Mouse (Mus musculus) forebrain, embryonic 16.5 days (tissue): ENCODE results near the gene Phactr1. TPM values are rescaled to one million over a fixed set of nuclear protein-coding genes. Genes with fewer than 3 reads are reported as not detected.
A peak's percentile ranks its signal among the peaks of the same experiment; 100 is the strongest.

Experiments used
- ATAC-seq: fragments of 200-750 bp; cut with Nextera tagmentation; 2 replicates; pipeline ENCODE4 v1.8.0; 2017; ENCODE audit warnings: mild to moderate bottlenecking, moderate library complexity
- H3K27ac ChIP-seq: fragments of 300-500 bp; sonication (generic); 2 replicates; pipeline ENCODE4 v1.5.1; 2014; ENCODE audit warnings: low read length, control low read depth
- H3K27me3 ChIP-seq: fragments of 300-500 bp; sonication (generic); replicated peaks from 2 replicates; pipeline ENCODE4 v1.6.1; 2014; ENCODE audit warnings: low read length; ENCODE audit not compliant: control insufficient read depth, insufficient read depth
- H3K36me3 ChIP-seq: fragments of 300-500 bp; sonication (generic); 2 replicates; pipeline ENCODE4 v1.6.1; 2014; ENCODE audit not compliant: control insufficient read depth, insufficient read depth
- H3K4me1 ChIP-seq: fragments of 300-500 bp; sonication (generic); replicated peaks from 2 replicates; pipeline ENCODE4 v1.6.1; 2014; ENCODE audit warnings: low read length; ENCODE audit not compliant: control insufficient read depth, insufficient read depth
- H3K4me2 ChIP-seq: fragments of 300-500 bp; sonication (generic); 2 replicates; pipeline ENCODE4 v1.6.1; 2014; ENCODE audit warnings: mild to moderate bottlenecking, low read length, control low read depth
- H3K4me3 ChIP-seq: fragments of 300-500 bp; sonication (generic); replicated peaks from 2 replicates; pipeline ENCODE4 v1.5.1; 2014; ENCODE audit warnings: mild to moderate bottlenecking, low read length, control low read depth
- H3K9ac ChIP-seq: fragments of 300-500 bp; sonication (generic); replicated peaks from 2 replicates; pipeline ENCODE4 v1.6.1; 2014; ENCODE audit warnings: low read depth, low read length, control low read depth
- H3K9me3 ChIP-seq: fragments of 300-500 bp; sonication (generic); 2 replicates; pipeline ENCODE4 v1.6.1; 2016; ENCODE audit warnings: low read length; ENCODE audit not compliant: control insufficient read depth
- WGBS: fragments of 180-500 bp; shearing (Covaris S2); extraction: QIAGEN DNeasy Blood & Tissue Kit; methylation state at CpG from one replicate; pipeline ENCODE4 v1.1.7; 2014; 5-methylcytosine and 5-hydroxymethylcytosine counted together
- polyA plus RNA-seq: library from polyadenylated mRNA; unstranded; fragments of >200 nt; fragmentation: Nextera tagmentation; extraction: Ambion mirVana; gene quantifications from 2 replicates; pipeline ENCODE4 v1.2.1, GENCODE M21; 2015

The Phactr1 gene
- polyA plus RNA-seq, 1 experiment from 2014 or later, result 82.7 TPM

DNA sequence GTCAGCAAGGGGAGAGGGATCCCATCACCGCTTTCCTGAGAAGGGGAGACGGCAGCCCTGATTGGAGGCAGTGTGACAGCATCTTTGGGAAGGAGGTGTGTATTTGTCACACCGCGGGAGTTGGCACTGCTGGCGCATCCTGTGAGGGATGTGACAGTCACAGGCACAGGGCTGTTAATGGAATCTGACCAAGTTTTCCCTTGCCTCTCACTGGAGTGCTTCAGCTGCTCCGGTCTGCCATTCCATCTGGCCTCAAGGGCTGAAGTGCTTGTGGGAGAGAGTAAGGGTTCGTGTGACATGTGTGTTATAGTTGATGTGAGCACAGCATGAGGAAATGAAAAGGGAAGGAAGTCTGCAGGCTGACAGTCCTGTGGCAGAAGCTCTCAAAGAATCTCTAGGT lies 431.9 kb downstream of the Phactr1 start:
- Histone ChIP-seq H3K27me3 (no peaks in the 10 kb centered on the region), H3K36me3 (no peaks in the 10 kb centered on the region), H3K4me2 (no peak overlapping the region), H3K9ac (no peak overlapping the region), H3K9me3 (no peaks in the 10 kb centered on the region), H3K4me1 (peaks cover 8% of the 10 kb centered on the region), H3K27ac (peak overlapping the region; percentile 1; the same call in 1 of the 2 replicates), H3K4me3 (no peak overlapping the region)
- 48% methylated on average over 7 of the region's 7 CpGs for WGBS
- ATAC-seq, result peak; percentile 89

DNA sequence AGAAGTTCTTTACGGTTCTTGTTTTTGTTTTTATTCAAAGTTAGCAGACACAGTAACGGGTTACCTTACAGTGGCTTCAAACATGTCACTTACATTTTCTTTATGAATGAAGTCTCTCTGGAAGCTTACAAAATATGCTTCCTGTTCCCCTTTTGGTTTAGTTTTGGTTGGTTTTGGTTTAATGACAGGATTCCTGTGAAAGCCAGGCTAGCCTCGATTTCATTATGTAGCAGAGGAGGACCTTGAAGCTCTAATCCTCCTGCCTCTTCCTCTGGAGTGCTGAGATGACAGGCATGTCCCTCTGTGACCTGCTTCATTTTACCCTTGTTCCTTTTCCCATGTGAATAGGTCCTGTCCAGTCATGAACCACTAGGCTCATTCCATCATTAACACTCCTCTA lies 432.3 kb downstream of the Phactr1 start:
- no peak overlapping the region; the same call in 1 of the 2 replicates for H3K27ac ChIP-seq
- 58% methylated on average over 3 of the region's 3 CpGs for WGBS

DNA sequence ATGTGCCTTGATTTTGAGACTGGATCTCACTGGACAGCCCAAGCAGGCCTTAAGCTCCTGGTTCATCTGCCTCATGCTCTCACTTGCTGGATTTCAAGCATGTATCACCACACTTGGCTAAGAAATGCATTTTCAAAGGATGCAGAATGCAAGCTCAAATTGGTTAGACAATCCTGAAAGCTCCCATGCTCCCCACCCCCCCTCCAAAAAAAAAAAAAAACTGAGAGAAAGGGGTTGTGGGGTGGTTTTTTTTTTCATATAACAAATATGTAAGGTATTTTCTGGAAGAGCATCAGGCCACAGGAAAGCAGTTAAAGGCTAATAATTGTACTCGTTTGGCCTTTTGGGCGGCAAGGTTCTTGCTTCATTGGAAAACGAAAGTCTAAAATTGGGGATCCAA lies 432.7 kb downstream of the Phactr1 start:
- Histone ChIP-seq H3K4me2 (no peak overlapping the region), H3K9ac (no peak overlapping the region), H3K27ac (no peak overlapping the region), H3K4me1 (peaks cover 8% of the 10 kb centered on the region), H3K36me3 (no peaks in the 10 kb centered on the region), H3K9me3 (no peaks in the 10 kb centered on the region), H3K4me3 (no peak overlapping the region), H3K27me3 (no peaks in the 10 kb centered on the region)
- ATAC-seq, result no peak
- WGBS, result 93% methylated on average over 3 of the region's 3 CpGs

More for the DNA sequence above, 432.3 kb downstream of the Phactr1 start:
- Histone ChIP-seq H3K4me2 (no peak overlapping the region), H3K9me3 (no peaks in the 10 kb centered on the region), H3K4me3 (no peak overlapping the region), H3K27me3 (no peaks in the 10 kb centered on the region), H3K36me3 (no peaks in the 10 kb centered on the region), H3K9ac (no peak overlapping the region), H3K4me1 (peaks cover 8% of the 10 kb centered on the region)
- ATAC-seq, result no peak

DNA sequence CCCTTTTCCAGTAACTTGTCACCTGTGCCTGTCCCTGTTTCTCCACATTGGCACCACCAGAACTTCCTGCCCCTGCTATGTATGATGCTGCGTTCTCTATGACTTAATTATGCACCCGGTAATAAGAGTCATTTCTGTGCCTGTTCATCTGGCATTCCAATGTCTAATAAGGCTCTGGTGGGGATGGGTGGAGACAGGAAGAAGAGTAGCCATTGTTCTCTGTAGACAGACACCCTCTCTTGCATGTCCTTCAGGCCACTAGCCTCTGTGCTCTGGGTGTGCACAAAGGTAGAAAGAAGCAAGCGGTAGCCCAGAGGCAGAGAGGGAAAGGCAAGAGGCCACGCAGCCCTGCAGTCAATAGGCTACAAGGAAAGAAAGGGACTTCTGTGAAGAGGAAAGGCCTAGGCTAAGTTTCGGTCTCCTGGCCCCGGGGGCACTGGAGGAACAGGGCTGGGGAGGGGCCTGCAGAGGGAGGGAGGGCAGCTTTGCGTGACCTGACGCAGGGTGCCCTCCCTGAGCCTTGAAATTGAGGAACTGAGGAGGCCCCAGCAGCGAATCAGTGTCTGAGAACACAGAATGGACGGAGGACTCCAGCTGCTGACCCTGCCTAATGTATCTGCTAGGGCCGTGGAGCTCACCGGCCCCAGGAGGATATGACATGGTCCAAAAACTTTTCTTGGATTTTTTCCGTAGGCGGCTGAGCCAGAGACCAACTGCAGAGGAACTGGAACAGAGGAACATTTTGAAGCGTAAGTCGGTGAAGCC lies 442.1 kb downstream of the Phactr1 start:
- Histone ChIP-seq H3K4me3 (no peak overlapping the region), H3K27me3 (no peaks in the 10 kb centered on the region), H3K9ac (no peak overlapping the region), H3K9me3 (no peaks in the 10 kb centered on the region), H3K36me3 (no peaks in the 10 kb centered on the region), H3K27ac (no peak overlapping the region), H3K4me2 (no peak overlapping the region), H3K4me1 (no peaks in the 10 kb centered on the region)
- ATAC-seq, result no peak
- 70% methylated on average over 16 of the region's 16 CpGs for WGBS

DNA sequence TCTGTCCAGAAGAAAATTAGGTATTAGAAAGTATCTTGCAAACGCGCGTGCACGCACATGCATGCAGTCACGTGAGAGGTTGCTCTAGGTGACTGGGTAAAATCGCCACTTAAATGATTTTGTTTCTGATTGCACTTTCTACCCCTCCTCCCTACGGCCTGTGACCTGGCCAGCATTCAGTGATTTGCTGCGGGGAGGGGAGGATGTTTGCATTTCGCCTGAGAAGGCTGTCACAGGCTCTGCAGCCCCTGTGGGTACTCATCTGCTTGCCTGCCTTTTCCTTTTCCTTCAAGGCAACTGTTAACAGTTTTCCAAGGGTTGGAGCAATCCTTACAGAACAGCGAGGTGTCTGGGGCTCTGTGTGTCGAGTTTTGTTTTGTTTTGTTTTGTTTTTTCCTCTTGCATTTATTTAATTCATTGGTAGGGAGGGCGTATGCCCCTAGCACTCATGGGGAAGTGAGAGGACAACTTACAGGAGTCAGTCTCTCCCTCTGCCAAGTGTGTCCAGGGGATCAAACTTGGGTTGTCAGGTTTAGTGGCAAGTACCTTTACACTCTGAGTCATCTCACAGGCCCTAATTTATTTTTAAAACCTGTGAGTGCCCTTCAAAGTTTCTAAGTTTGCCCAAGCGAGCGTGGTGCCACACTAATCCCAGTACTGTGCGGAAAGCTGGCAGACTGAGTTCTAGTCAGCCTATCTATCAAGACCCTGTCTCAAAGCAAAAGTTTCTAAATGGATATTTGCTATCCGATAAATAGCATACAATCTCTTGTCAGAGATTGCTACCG lies 443.7 kb downstream of the Phactr1 start:
- no peak overlapping the region for H3K9ac ChIP-seq
- H3K4me3 ChIP-seq, result no peak overlapping the region
- no peak for ATAC-seq
- H3K36me3 ChIP-seq, result no peaks in the 10 kb centered on the region
- H3K4me1 ChIP-seq, result no peaks in the 10 kb centered on the region
- no peaks in the 10 kb centered on the region for H3K27me3 ChIP-seq
- H3K4me2 ChIP-seq, result no peak overlapping the region
- 59% methylated on average over 17 of the region's 17 CpGs for WGBS
- no peak overlapping the region for H3K27ac ChIP-seq
- no peaks in the 10 kb centered on the region for H3K9me3 ChIP-seq

DNA sequence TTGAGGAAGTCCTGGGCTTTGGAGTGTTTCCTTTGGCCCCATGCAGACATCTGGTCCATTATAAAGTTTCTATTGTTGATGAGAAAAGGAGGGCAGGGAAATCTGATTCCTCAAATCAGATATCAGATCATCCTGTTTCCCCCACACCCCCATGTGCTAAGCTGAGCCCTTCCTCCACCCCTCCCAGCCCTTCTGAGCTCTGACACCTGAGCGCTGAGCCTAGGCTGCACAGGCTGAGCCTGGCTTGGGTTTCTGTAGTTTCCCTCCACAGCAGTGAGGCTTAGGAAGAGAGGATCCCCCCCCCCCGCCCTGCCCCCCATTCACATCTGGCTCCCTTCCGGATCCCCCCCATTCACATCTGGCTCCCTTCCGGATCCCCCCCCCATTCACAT lies 444.3 kb downstream of the Phactr1 start:
- H3K9ac ChIP-seq, result no peak overlapping the region
- 63% methylated on average over 3 of the region's 4 CpGs for WGBS
- no peak overlapping the region for H3K4me3 ChIP-seq
- H3K36me3 ChIP-seq, result no peaks in the 10 kb centered on the region
- no peaks in the 10 kb centered on the region for H3K9me3 ChIP-seq
- H3K27me3 ChIP-seq, result no peaks in the 10 kb centered on the region
- no peak for ATAC-seq
- no peaks in the 10 kb centered on the region for H3K4me1 ChIP-seq
- H3K4me2 ChIP-seq, result no peak overlapping the region
- no peak overlapping the region for H3K27ac ChIP-seq

DNA sequence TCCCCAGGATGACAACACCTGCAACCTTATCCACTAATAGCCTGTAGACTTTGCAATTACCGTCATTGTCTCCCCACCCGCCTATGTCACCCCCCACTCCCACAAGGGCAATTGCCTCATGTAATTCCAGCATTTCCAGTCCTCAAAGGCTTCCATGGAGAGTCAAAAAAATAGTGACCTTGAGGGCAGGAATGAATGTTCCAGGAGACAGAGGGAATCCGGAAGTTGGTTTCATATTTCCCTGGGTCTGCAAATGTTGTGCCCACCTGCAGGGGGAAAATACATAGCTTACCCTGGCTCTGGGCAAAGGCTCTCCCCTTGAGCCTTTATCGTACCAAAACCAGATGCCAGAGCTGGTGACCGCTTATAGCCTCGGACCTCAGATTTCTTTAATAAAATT lies 449.7 kb downstream of the Phactr1 start:
- ATAC-seq, result no peak
- WGBS, result 70% methylated on average over 6 of the region's 6 CpGs

DNA sequence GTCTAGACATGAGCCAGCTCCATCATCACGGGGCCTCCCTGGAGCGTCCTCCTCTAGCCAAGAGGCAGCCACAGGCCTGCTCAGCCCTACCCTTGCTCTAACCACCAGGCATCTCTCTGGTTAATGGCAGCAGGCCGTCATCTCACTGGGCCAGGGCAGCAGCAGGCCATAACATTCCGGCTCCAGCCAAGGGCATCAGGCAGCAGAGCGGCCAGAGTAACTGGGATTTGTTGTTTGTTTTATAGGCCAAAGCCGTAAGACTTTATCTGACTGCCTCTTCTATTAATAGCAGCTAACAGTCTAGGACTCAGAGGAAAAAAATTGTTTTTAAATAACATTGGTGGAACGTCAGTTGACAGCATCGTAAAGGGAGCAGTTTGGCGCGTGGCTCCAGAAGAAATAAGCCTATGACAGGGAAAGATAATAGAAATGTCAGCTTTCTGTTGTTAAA lies 451.3 kb downstream of the Phactr1 start:
- Histone ChIP-seq H3K27ac (no peak overlapping the region; the same call in 1 of the 2 replicates), H3K9ac (no peak overlapping the region), H3K36me3 (peaks cover 11% of the 10 kb centered on the region), H3K4me1 (no peaks in the 10 kb centered on the region), H3K9me3 (no peaks in the 10 kb centered on the region), H3K4me3 (no peak overlapping the region), H3K4me2 (no peak overlapping the region), H3K27me3 (no peaks in the 10 kb centered on the region)
- no peak for ATAC-seq
- 76% methylated on average over 10 of the region's 10 CpGs for WGBS

More for the DNA sequence above, 449.7 kb downstream of the Phactr1 start:
- Histone ChIP-seq H3K9ac (no peak overlapping the region), H3K27ac (no peak overlapping the region), H3K4me2 (no peak overlapping the region), H3K4me3 (no peak overlapping the region), H3K27me3 (no peaks in the 10 kb centered on the region), H3K4me1 (no peaks in the 10 kb centered on the region), H3K9me3 (no peaks in the 10 kb centered on the region), H3K36me3 (peaks cover 6% of the 10 kb centered on the region)

DNA sequence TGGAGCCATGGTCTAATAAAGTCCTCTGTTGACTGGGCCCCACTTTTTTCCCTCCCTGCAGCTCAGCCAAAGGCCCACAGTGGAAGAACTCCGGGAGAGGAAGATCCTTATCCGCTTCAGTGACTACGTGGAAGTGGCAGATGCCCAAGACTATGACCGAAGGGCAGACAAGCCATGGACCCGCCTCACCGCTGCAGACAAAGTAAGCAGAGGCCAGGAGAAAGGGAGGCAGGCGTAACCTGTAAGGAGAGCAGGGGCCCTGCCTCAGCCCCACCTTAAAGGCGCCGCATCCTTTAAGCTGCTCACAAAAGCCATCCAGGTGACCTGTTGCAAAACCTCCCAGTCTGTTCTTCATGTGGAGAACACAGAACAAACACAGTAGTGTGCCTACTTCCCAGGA lies 452.4 kb downstream of the Phactr1 start:
- H3K27ac ChIP-seq, result no peak overlapping the region
- no peak overlapping the region for H3K4me2 ChIP-seq
- no peak overlapping the region for H3K9ac ChIP-seq
- 64% methylated on average over 9 of the region's 9 CpGs for WGBS
- H3K27me3 ChIP-seq, result no peaks in the 10 kb centered on the region
- peaks cover 11% of the 10 kb centered on the region for H3K36me3 ChIP-seq
- no peaks in the 10 kb centered on the region for H3K9me3 ChIP-seq
- no peak overlapping the region for H3K4me3 ChIP-seq
- no peak for ATAC-seq
- H3K4me1 ChIP-seq, result no peaks in the 10 kb centered on the region
